Mouse (Mus musculus): ENCODE results near the gene Itpripl1.
"Not testable (repeated sequence)": the region's sequence is repeated elsewhere in the genome, so short reads cannot be mapped to it uniquely, and the experiment has no call there.

Gene Itpripl1

DNA sequence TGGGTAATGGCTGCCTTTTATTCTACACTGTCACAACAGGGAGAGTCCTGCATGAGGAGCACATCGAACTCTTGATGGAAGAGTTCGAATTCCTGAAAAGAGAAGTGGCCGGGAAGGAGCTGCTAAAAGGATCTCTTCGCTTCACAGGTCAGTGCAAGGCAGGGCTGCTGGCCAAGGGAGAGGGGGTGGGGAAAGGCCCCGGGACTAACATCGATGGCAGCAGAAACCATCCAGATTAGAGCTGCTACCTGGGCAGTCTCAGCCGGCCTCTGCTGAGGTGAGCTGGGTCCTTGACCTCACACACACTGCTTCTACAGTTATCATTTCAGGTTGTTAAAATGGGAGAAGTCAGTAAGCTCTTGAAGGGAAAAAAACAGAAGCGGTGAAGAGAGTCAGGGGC is 51.2 kb downstream of the Itpripl1 start:
- no peak for DNase-seq (ENCODE audit: extremely low spot score, low read depth, low spot score)

DNA sequence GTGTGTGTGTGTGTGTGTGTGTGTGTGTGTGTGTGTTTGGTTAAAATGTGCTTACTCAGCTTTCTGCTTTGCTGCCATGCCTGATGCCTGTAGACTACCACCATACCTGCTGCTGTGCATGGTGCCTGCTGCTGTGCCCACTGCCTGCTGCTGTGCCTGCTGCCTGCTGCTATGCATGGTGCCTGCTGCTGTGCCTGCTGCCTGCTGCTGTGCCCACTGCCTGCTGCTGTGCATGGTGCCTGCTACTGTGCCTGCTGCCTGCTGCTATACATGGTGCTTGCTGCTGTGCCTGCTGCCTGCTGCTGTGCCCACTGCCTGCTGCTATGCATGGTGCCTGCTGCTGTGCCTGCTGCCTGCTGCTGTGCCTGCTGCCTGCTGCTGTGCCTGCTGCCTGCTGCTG is 53.1 kb downstream of the Itpripl1 start:
- not testable (repeated sequence) for DNase-seq (ENCODE audit: extremely low spot score, low read depth, low spot score)
